Mouse (Mus musculus): ENCODE measurements around the gene Riok2. TPM values are rescaled to one million over a fixed set of nuclear protein-coding genes. Genes with fewer than 3 reads are reported as not detected.

Gene Riok2
- total RNA-seq, 2 experiments from 2014 or later = 25.6 to 39.4 TPM

Other genes with a start within 250 kb of the Riok2 start
- gene Lix1, start 28.4 kb downstream of the Riok2 start, total RNA-seq (2021) = 1 to 10 TPM; 6.9 to 8.2 TPM